Mouse (Mus musculus): ENCODE measurements at regions not wholly inside any gene's neighbourhood (a gene's known extent, or its start where the extent isn't known, plus 50 kb on each side); places are given as distances from the start of the nearest gene placed in this dataset.

DNA sequence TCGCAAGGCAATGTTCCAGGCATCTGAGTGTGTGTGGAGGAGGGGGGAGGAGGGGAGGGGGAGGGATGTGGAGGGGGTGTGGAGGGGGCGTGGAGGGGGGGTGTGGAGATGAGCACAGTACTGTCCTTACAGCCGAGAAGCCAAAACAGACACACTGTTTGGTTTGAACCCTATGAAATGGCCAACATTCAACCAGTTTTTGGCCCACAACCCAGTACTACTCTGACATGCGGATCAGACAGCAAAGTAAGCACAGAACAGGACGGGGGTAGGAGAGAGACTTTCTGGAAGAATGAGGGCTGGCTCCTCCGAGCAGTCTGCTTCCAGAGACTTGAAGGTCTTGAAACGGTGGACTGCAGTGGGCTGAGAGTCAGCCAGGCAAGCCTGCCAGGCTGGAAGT lies 59.4 kb upstream of the Pja1 start:
- no peak for TF ChIP-seq CTCF (IDR thresholded peaks at IDR 0.05; ENCODE audit: low read depth, low read length)
- TF ChIP-seq GATA1 (IDR thresholded peaks at IDR 0.05; ENCODE audit: borderline replicate concordance, low read length): no peak
- TF ChIP-seq TAL1 (conservative IDR thresholded peaks at IDR 0.05; ENCODE audit: low read depth, low read length): no peak
- no peak for TF ChIP-seq GATA2 (IDR thresholded peaks at IDR 0.05; ENCODE audit: borderline replicate concordance, low read depth, low read length)
- no peak for TF ChIP-seq POLR2AphosphoS5 (IDR thresholded peaks at IDR 0.05; ENCODE audit: insufficient replicate concordance, low read depth, low read length)
